Mouse (Mus musculus) frontal cortex, adult (tissue): ENCODE results near the gene Rnf26.

Experiments
- ATAC-seq: cut with Nextera tagmentation; 2 replicates; pipeline ENCODE4 v1.9.2; 2017; ENCODE audit warnings: mild to moderate bottlenecking, moderate library complexity, mixed read lengths; ENCODE audit not compliant: low TSS enrichment

Gene Rnf26

GRCm38 (mm10) chr9:44113105-44113789 lies at the start of gene Rnf26, which contains the start of gene Gm49380:
Rnf26 (minus strand) TSS chr9:44113517.
Gm49380 (minus strand) TSS chr9:44113500.
- ATAC-seq: peak; percentile 97

- no peak for ATAC-seq
Measured at GRCm38 (mm10) chr9:44159886-44160285, 46.6 kb upstream of the Rnf26 start.

GRCm38 (mm10) chr9:44147290-44147689 lies 34.0 kb upstream of the Rnf26 start:
- ATAC-seq: no peak

- ATAC-seq: no peak
Measured at GRCm38 (mm10) chr9:44144718-44145060, 31.4 kb upstream of the Rnf26 start.

GRCm38 (mm10) chr9:44144023-44144717 lies 30.9 kb upstream of the Rnf26 start:
- peak; percentile 68; the same call in 1 of the 2 replicates for ATAC-seq

DNA sequence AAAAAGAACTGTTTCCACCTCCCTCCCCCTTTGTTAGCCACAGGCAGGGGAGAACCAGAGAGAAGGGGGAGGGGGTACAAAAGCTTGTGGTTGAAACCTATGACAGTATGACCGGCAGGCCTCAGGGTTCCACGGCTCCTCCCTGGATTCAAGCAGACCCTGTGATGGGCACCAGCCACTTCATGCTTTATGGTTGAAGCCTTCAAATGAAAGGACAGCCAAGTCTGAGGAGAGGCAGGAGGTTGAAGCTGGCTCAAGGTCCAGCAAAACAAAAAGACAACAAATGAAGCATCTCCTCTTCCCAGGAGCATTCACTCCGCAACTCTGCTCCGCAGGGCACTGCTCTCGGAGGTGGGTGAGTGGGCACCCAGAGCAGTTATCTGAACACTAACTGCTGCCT lies 30.1 kb upstream of the Rnf26 start:
- ATAC-seq: no peak

- no peak for ATAC-seq
Measured at GRCm38 (mm10) chr9:44141951-44142350, 28.6 kb upstream of the Rnf26 start.

DNA sequence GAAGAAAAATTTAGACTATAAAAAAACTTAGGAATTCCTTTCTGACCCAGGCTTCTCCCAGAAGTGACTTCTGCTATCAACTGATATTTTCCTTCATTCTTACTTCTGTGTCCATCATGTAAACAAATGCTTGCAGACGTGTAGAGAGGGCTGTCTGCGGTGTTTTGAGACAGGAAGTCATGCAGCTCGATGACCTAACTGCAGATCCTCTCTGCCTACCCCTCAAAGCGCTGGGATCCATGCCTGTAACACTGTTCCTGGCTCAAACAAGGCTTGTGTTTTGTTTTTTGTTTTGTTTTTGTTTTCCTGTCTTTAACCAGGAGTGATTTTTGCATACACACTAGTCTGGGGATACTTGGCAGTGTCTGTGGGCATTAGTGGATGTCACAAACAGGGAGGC lies 24.5 kb upstream of the Rnf26 start:
- ATAC-seq: no peak

DNA sequence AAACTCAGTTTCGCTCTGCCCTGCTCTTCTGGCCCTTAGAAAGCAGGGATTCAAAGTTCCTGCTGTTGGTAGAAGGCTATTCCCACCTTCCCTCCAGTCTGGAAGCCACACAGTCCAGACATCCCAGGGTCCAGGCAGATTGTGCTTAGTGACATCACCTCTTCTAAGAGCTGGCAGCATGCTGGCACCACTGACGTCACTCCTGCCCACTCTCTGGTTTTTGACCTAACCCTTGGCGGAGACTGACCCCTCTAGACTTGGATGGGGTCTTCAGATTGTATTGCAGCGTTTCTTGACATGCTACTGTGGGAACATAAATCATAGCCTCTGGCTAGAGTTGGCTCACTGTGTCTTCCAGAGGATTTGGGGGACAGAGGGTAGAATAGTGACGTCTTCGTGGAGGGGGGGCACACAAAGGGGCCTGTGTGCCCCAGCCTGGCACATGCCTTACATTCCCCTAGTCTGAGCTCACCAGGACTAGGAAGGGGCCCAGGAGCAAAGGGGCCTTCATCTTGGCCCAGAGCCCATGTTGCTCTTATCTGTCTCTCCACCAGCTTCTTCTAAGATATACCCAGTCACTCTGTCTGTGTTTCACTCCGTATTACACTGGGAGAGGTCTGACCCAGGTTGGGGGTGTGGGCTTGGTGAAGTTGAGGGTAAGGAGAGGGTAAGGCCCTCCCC lies 22.6 kb upstream of the Rnf26 start:
- ATAC-seq: no peak

GRCm38 (mm10) chr9:44134851-44135730 lies 21.8 kb upstream of the Rnf26 start:
- no peak for ATAC-seq

GRCm38 (mm10) chr9:44134101-44134850 lies 21.0 kb upstream of the Rnf26 start, which contains the start of gene Mcam:
Mcam (plus strand) TSS chr9:44134469.
- ATAC-seq: no peak

- no peak for ATAC-seq
Measured at GRCm38 (mm10) chr9:44133287-44133686, 20.0 kb upstream of the Rnf26 start.

DNA sequence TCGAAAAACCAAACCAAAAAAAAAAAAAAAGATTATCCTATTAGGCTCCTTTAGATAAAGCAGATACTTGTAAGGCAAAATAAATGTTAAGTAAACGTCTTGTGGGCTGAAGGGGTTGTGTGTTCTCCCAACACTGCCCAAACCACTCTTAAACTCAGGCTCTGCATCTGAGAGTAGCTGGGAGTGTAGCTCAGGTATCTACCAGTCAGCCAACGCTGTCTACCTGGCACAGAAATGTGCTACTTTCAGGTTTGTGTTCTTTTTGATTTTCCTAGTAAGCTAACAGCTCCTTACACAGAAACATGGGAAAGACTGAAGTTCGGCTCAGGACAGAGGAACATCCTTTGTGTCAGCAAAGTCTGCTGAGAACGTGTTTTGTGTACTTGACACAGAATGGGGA lies 18.9 kb upstream of the Rnf26 start:
- ATAC-seq: no peak

DNA sequence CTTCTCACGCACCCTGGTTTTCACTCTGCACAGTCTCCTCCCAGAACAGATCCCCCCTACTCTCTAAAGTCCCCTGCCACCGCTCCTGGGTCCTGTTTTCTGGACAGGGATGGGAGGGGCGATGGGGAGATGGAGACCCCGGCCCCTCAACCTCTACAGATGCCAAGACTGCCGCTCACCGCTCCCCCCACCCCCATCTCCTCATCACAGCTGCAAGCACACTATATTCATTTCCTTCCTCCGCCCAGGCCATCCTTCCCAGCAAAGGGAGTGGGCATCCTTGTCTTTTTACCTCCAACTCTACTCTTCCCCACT lies 17.9 kb upstream of the Rnf26 start:
- ATAC-seq: no peak

DNA sequence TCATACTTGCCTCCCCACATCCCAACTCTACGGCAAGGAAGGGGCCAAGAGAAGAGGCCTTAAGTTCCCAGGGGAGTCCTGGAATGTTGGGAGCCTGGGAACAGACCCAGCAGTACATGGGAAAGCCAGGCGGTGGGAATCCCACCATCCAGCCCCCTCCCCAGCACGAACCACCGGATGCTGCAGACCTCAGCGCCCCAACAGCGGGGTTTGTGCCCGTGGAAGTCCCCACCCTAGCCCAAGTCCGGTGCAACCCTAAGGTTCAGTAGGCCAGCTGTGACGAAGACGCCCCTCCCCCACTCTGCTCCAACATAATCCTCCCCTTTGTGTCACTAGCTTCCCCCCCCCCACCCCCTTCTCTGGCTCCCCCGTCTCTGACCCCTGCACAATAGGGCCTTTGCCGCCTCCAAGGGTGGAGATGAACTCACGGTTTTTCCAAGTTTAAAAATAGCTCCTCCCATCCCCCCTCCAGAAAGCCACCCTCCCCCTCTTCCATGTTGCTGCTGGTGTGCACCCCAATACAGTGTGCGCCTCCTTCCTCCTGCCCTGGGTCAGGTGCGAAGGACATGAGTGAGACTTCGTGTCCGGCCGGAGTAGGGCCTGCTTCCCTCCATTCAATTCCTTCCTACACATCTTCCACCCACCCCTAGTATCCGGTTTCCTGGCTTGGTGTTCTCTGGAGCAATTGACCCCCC lies 17.4 kb upstream of the Rnf26 start:
- ATAC-seq: no peak

GRCm38 (mm10) chr9:44130034-44130433 lies 16.7 kb upstream of the Rnf26 start:
- 0 out of 2 replicates have a peak, but pooled peaks have one; percentile 8 for ATAC-seq

GRCm38 (mm10) chr9:44129633-44130032 lies 16.3 kb upstream of the Rnf26 start:
- ATAC-seq: no peak

DNA sequence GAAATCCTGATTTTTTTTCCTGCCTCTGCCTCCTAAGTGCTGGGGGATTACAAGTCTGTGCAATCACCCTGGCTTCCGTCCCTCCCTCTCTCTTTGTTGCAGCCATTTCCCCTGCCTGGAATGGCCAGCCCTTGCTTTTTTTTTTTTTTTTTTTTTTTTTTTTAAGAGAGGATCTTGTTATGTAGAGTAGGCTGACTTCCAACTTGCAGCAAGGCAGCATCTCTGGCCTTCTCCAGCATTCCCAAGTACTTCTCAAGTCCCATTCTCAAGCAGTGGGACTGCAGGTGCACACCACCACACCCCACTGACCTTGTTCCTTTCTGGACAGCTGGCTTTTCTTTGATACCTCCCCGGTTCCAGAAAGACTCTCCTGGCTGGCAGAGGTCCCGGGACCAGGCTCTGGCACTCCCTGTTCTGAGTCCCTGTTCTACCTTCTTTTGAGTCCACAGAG lies 14.1 kb upstream of the Rnf26 start:
- ATAC-seq: no peak

DNA sequence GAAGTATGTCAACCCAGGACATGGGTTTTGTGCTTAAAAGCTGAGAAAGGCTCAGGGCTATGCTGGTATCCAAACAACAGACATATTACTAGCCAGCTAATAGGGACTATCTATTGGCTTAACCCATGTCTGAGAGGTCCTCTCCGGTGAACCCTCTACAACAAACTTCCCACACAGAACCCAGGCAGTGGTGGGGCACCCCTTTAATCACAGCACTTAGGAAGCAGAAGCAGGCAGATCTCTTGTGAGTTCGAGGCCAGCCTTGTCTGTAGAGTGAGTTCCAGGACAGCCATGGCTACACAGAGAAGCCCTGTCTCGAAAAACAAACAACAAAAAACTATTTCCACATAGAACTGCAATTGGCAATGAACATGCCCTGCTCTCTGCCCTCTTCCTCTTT lies 13.4 kb upstream of the Rnf26 start:
- no peak for ATAC-seq
